Mouse (Mus musculus) hindbrain, embryonic 13.5 days (tissue): ENCODE data around the gene Traf3ip1. TPM values are rescaled to one million over a fixed set of nuclear protein-coding genes. Genes with fewer than 3 reads are reported as not detected.

Experiments used
- ATAC-seq: fragments of 200-750 bp; cut with Nextera tagmentation; 2 replicates; pipeline ENCODE4 v1.8.0; 2017; ENCODE audit warnings: moderate TSS enrichment; ENCODE audit not compliant: low FRiP score
- H3K27ac ChIP-seq: fragments of 300-500 bp; sonication (generic); 2 replicates; pipeline ENCODE4 v1.5.1; 2015; ENCODE audit warnings: inconsistent platforms, mild to moderate bottlenecking, moderate library complexity
- H3K27me3 ChIP-seq: fragments of 300-500 bp; sonication (generic); 2 replicates; pipeline ENCODE4 v1.6.1; 2015; ENCODE audit warnings: mild to moderate bottlenecking, inconsistent platforms
- H3K36me3 ChIP-seq: fragments of 300-500 bp; sonication (generic); 2 replicates; pipeline ENCODE4 v1.6.1; 2015; ENCODE audit warnings: mild to moderate bottlenecking, inconsistent platforms
- H3K4me1 ChIP-seq: fragments of 300-500 bp; sonication (generic); replicated peaks from 2 replicates; pipeline ENCODE4 v1.6.1; 2015; ENCODE audit warnings: inconsistent platforms
- H3K4me2 ChIP-seq: fragments of 300-500 bp; sonication (generic); 2 replicates; pipeline ENCODE4 v1.6.1; 2015; ENCODE audit warnings: inconsistent platforms, mild to moderate bottlenecking, moderate library complexity
- H3K4me3 ChIP-seq: fragments of 300-500 bp; sonication (generic); 2 replicates; pipeline ENCODE4 v1.5.1; 2015; ENCODE audit warnings: mild to moderate bottlenecking, inconsistent platforms
- H3K9ac ChIP-seq: fragments of 300-500 bp; sonication (generic); 2 replicates; pipeline ENCODE4 v1.6.1; 2015; ENCODE audit warnings: mild to moderate bottlenecking, inconsistent platforms
- H3K9me3 ChIP-seq: fragments of 300-500 bp; sonication (generic); 2 replicates; pipeline ENCODE4 v1.6.1; 2016; ENCODE audit warnings: inconsistent platforms
- WGBS: fragments of 180-500 bp; shearing (Covaris S2); methylation state at CpG from one replicate; pipeline ENCODE4 v1.1.7; 2015; 5-methylcytosine and 5-hydroxymethylcytosine counted together
- polyA plus RNA-seq: library from polyadenylated mRNA; unstranded; fragments of >200 nt; fragmentation: Nextera tagmentation; extraction: Ambion mirVana; gene quantifications from 2 replicates; pipeline ENCODE4 v1.2.1, GENCODE M21; 2015

Traf3ip1 gene
- polyA plus RNA-seq, 1 experiment from 2014 or later = 10.6 TPM

DNA sequence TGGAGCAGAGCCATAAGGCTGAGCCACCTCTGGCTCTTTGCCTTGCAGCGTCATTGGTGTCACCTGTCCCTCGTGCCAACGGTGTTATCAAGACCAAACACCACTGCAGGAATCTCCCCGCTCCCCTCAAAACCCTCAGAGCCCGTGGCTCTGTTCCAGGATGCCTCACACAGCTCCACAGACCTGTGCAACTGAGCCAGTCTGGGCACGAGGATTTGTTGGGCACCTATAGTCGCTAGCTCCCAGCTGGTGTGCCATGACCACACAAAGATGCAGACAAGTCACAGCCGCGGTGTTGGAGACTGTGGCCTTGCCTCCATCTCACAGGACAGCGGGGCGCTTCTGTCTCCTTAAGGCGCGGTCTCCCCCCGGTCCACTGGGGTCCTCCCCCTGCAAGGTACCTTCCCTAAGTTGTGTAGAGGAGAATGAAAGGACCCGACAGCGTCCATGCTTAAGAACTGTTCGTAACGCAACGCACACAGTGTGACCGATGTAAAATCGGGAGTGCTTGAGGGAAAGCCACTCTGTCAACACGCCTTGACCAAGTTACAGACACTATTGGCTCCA lies 45.3 kb downstream of the Traf3ip1 start:
- Histone ChIP-seq H3K4me1 (peaks cover 23% of the 10 kb centered on the region), H3K9me3 (no peaks in the 10 kb centered on the region), H3K4me2 (peak overlapping the region; percentile 94), H3K4me3 (peak overlapping the region; percentile 95), H3K27me3 (peaks cover 40% of the 10 kb centered on the region), H3K36me3 (peaks cover 8% of the 10 kb centered on the region), H3K9ac (peak overlapping the region; percentile 93), H3K27ac (peak overlapping the region; percentile 76; the same call in 1 of the 2 replicates)
- WGBS = 4% methylated on average over 22 of the region's 22 CpGs
- ATAC-seq = peak; percentile 74

DNA sequence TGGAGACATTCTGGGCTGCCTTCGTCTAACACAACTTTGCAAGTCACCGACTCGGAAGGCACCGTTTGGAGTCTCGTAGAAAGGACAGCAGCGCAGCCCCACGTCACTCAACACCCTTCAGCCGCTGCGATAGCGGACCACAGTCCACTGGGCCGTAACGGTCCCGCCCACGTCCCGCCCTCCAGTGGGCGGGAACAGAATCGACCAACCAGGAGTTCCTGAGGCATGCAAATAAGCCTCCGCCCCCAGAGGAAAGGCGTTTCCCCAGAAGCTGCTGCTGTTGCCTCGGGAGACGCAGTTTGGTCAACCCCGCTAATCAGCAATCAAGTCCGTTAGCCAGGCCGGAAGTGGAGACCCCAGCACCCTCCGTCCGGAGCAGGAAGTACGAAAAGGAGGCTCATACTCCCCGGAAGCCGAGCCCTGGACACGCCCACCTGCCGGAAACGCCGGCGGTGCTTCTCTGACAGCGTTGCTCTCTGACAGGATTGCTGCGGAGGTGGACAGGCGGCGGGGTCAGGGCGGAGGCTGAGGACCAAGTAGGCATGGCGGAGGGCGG lies 45.9 kb downstream of the Traf3ip1 start, which contains the start of gene Asb1:
TSS of gene Asb1 (plus strand) at position 274 of the 556 bp plus-strand sequence.
- Histone ChIP-seq H3K4me2 (peak within 1 kb of the TSS; percentile 94), H3K36me3 (peaks cover 14% of the 10 kb centered on the region), H3K9ac (peak within 1 kb of the TSS; percentile 93), H3K27me3 (peaks cover 40% of the 10 kb centered on the region), H3K4me3 (peak within 1 kb of the TSS; percentile 95), H3K27ac (peak within 1 kb of the TSS; percentile 76), H3K9me3 (no peaks in the 10 kb centered on the region), H3K4me1 (peaks cover 23% of the 10 kb centered on the region)
- peak; percentile 99 for ATAC-seq
- WGBS = 0% methylated on average over 41 of the region's 41 CpGs

DNA sequence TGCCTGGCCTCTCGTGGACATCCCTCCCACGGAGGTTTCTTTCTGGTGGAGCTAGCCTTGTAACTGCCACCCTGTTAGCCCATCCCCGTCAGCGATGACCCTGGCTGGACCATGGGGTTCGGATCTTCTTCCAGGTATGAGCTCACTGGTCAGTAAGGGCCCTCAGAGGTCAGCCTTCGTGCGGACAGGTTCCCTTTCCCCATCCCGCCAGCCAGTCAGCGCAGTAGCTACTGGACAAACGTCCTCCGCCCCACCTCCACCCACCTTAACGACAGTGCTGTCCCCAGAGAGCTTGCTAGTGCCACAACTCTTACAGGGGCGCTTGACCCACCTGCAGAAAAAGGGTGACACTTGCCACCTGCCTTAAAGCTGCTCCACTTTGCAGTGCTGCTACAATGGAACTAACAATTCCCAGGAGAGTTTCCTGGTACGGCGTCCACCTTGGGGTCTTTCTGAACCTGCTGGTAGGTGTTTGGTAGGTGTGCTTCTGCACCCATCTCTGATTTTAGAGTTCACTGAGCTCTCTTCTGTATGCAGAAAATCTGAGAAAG lies 46.7 kb downstream of the Traf3ip1 start:
- peaks cover 36% of the 10 kb centered on the region for H3K27me3 ChIP-seq
- peaks cover 23% of the 10 kb centered on the region for H3K4me1 ChIP-seq
- H3K27ac ChIP-seq = peak overlapping the region; percentile 76; the same call in 1 of the 2 replicates
- peaks cover 19% of the 10 kb centered on the region for H3K36me3 ChIP-seq
- no peaks in the 10 kb centered on the region for H3K9me3 ChIP-seq
- H3K4me3 ChIP-seq = peak overlapping the region; percentile 95
- peak overlapping the region; percentile 94 for H3K4me2 ChIP-seq
- 14% methylated on average over 15 of the region's 15 CpGs for WGBS
- no peak; the same call in 1 of the 2 replicates for ATAC-seq
- H3K9ac ChIP-seq = peak overlapping the region; percentile 93

DNA sequence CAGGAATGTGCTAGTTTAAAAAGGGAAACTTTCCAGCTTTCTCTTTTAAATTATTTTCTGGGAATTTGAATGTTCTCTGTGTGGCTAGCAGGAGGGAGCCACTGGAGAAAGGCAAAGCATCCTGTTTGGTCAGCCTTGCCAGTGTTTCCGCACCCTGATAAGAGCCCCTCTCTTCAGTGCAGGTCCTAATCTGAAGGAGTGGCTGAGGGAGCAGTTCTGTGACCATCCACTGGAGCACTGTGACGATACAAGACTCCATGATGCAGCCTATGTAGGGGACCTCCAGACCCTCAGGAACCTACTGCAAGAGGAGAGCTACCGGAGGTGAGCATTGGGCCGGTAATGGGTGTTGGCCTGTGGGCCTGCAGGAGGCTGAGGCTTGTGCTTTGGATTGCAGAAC lies 49.5 kb downstream of the Traf3ip1 start:
- Histone ChIP-seq H3K4me2 (no peak overlapping the region), H3K9me3 (no peaks in the 10 kb centered on the region), H3K4me1 (peaks cover 36% of the 10 kb centered on the region), H3K27ac (no peak overlapping the region), H3K36me3 (peaks cover 44% of the 10 kb centered on the region), H3K27me3 (peaks cover 10% of the 10 kb centered on the region), H3K4me3 (no peak overlapping the region), H3K9ac (no peak overlapping the region)
- ATAC-seq = no peak
- WGBS = 93% methylated on average over 4 of the region's 4 CpGs

DNA sequence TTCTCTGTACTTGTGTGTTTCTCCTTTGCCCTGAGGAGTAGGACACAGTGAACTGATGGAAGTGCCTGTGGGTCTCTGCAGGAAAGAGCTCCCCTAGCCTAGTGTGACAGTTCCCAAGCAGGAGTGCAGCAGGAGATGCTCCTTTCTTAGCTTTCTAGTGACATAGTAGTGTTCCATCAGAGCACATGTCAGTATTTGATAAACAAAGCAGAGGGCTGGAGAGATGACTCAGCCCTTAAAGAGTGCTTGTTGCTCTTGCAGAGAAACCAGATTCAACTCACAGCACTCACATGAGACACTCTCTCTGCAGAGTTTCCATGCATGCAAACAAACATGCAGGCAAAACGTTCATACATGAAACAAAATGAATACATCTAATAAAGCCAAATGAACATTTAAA lies 50.8 kb downstream of the Traf3ip1 start:
- ATAC-seq = no peak
- Histone ChIP-seq H3K9ac (no peak overlapping the region), H3K9me3 (no peaks in the 10 kb centered on the region), H3K27ac (no peak overlapping the region), H3K4me3 (no peak overlapping the region), H3K36me3 (peaks cover 47% of the 10 kb centered on the region), H3K27me3 (no peaks in the 10 kb centered on the region), H3K4me1 (peaks cover 30% of the 10 kb centered on the region), H3K4me2 (no peak overlapping the region)
- 88% methylated on average over 1 of the region's 1 CpGs for WGBS

DNA sequence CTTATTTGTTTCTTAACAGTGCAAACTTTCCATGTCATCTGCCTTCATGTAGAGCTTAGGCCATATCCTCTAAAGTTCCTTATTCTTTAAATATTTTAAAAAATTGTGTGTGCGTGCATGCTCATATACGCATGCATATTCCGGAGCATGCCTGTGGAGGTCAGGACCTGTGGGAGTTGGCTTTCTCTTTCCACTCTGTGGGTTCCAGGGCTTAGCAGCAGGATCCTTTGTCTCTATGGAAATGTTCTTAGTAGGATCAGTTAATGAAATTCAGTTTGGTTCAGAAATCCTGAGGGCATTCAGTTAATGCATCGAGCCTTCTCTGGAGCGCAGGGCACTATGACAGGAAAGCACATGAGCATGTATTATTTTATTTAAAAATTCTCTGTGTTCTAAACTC lies 53.1 kb downstream of the Traf3ip1 start:
- Histone ChIP-seq H3K36me3 (peaks cover 54% of the 10 kb centered on the region), H3K9me3 (no peaks in the 10 kb centered on the region), H3K4me3 (no peak overlapping the region), H3K27me3 (no peaks in the 10 kb centered on the region), H3K4me2 (no peak overlapping the region), H3K27ac (no peak overlapping the region), H3K4me1 (peaks cover 14% of the 10 kb centered on the region), H3K9ac (no peak overlapping the region)
- ATAC-seq = no peak
- 35% methylated on average over 5 of the region's 5 CpGs for WGBS

DNA sequence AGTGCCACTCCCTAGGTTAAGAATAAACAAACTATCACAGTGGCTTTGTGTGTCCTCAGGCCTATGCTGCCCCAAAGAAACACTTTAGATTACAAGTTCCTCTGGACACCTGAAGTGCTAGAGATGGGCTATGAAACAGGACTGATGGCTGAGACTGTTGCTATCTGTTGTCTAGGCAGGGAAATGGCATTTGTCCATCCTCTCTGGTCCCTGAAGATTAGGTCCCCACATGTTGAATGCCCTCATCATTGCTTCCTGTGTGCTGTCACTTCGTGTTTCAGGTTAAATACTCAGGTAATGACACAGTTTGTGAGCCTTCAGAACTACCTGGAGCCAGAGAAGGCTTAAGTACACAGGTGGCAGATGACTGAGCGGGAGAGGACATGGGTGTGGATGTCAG lies 54.6 kb downstream of the Traf3ip1 start:
- no peak overlapping the region for H3K9ac ChIP-seq
- 78% methylated on average over 2 of the region's 2 CpGs for WGBS
- no peak overlapping the region for H3K27ac ChIP-seq
- no peak overlapping the region for H3K4me2 ChIP-seq
- no peaks in the 10 kb centered on the region for H3K27me3 ChIP-seq
- H3K4me1 ChIP-seq = peaks cover 14% of the 10 kb centered on the region
- peaks cover 66% of the 10 kb centered on the region for H3K36me3 ChIP-seq
- ATAC-seq = no peak
- no peak overlapping the region for H3K4me3 ChIP-seq
- H3K9me3 ChIP-seq = no peaks in the 10 kb centered on the region

DNA sequence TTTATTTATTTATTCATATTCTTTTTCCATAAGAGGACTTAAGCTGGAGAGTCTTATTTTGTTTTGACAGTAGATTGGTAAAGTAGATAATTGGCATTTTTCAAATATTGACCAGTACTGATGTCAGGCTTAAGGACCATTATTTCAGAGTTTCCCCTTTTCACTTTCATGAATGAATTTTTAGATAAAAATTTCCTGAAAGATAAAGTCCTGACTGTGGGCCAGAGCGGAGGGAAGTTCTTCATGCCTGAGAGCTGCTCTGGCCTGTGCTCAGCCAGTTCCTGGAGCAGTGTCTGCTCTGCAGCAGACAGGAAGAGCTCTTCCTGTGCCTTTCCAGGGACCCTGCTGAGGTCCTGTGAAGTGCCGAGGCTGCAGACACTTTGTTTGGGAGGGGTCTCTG lies 62.7 kb downstream of the Traf3ip1 start:
- no peaks in the 10 kb centered on the region for H3K27me3 ChIP-seq
- H3K9me3 ChIP-seq = no peaks in the 10 kb centered on the region
- no peak overlapping the region for H3K9ac ChIP-seq
- no peak overlapping the region for H3K27ac ChIP-seq
- H3K4me3 ChIP-seq = no peak overlapping the region
- ATAC-seq = no peak
- H3K36me3 ChIP-seq = peaks cover 61% of the 10 kb centered on the region
- H3K4me2 ChIP-seq = no peak overlapping the region
- no peaks in the 10 kb centered on the region for H3K4me1 ChIP-seq
- 70% methylated on average over 2 of the region's 2 CpGs for WGBS

DNA sequence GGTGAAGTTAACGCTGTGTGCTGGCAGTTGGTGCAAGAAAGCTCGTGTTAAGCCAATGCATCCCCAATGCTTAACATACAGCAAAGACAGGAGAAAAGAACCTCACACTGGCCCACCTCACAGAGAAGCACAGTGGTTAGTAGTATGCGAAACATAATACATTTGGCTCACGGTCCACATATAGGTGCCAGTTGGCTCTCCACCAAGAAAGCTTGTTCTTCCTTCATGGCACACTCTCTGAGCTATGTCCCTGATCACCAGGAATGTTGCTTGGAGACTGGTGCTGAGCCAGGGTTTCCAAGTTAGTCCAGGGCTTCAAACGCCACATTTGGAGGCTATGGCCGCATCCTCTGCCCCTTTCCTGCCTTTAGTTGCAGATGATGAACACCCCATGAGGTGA lies 66.8 kb downstream of the Traf3ip1 start:
- Histone ChIP-seq H3K9me3 (no peaks in the 10 kb centered on the region), H3K27ac (no peak overlapping the region)
- 94% methylated on average over 6 of the region's 6 CpGs for WGBS

DNA sequence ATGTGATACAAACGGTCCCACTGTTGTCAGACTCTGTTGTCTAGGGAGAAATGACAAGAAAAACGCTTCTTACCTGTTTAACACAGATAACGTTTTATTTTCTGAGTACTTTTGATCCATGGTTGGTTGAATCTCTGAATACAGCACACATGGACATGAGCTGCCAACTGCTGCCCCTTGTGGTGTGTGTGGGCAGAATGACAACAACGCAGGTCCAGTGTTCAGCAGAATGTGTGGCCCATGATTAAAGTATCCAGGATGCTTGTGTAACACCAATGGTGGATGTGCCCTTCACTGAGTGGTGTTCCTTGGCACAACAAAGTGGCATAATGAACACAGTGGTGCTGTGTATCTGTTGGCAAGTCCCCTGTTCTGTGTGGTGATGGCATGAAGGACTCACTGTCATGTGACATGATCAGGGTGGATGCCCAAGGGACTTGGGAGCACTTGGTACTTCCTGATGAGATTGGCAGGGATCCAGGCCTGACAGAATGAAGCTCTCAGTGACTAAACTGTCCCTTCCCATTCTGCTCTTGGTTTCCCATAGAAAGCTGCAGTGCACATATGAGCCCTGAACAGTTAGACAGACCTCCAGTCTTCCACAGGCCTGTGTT lies 68.6 kb downstream of the Traf3ip1 start:
- 90% methylated on average over 4 of the region's 4 CpGs for WGBS
- Histone ChIP-seq H3K36me3 (peaks cover 8% of the 10 kb centered on the region; the same call in 1 of the 2 replicates), H3K4me3 (no peak overlapping the region), H3K4me1 (no peaks in the 10 kb centered on the region), H3K9ac (no peak overlapping the region), H3K9me3 (no peaks in the 10 kb centered on the region), H3K4me2 (no peak overlapping the region), H3K27ac (no peak overlapping the region), H3K27me3 (no peaks in the 10 kb centered on the region)
- ATAC-seq = no peak

More for the DNA sequence above, 66.8 kb downstream of the Traf3ip1 start:
- H3K4me1 ChIP-seq = no peaks in the 10 kb centered on the region
- no peaks in the 10 kb centered on the region for H3K27me3 ChIP-seq
- no peak overlapping the region for H3K4me2 ChIP-seq
- ATAC-seq = no peak
- peaks cover 22% of the 10 kb centered on the region for H3K36me3 ChIP-seq
- H3K9ac ChIP-seq = no peak overlapping the region
- H3K4me3 ChIP-seq = no peak overlapping the region

DNA sequence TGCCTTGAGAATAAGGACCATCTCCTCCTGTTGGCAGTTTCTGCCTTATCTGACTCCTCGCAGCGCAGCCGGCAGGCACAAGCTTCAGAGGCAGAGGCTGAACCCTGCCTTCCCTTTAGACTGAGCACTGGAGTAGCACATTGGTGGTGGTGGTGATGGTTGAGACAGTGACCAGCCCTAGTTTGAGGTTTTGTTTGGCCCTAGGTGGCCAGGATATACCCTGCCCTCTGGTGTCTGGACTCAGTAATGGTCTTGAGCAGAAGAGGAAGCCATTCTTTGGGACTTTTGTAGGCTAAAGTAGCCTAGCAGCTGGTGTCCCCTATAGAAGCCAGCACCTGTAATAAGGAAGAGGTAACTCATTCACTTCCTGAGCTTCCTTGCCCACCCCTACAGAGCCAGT lies 69.6 kb downstream of the Traf3ip1 start:
- no peaks in the 10 kb centered on the region for H3K4me1 ChIP-seq
- H3K9ac ChIP-seq = no peak overlapping the region
- peaks cover 2% of the 10 kb centered on the region; the same call in 1 of the 2 replicates for H3K36me3 ChIP-seq
- WGBS = 79% methylated on average over 3 of the region's 3 CpGs
- no peak overlapping the region for H3K27ac ChIP-seq
- ATAC-seq = no peak
- no peak overlapping the region for H3K4me2 ChIP-seq
- no peak overlapping the region for H3K4me3 ChIP-seq
- no peaks in the 10 kb centered on the region for H3K27me3 ChIP-seq
- no peaks in the 10 kb centered on the region for H3K9me3 ChIP-seq

DNA sequence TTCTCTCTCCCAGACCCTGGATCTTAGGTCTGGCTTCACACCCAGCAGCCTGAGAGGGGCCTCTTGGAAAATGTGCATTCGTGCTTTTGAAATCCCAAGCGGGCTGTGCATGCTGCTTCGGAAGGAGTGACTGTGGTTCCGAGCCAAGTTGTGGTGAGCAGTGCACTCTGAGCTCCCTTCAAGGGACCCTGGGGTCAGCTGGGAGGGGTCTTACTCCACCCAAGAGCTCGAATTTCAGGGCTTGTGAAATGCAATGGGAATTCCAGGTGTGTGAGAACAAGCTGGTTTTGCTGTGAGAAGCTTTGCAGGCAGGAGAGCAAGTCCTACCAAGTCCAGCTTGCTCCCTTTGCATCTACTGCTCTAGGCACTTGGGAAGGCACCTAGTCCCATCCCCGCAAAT lies 70.2 kb downstream of the Traf3ip1 start:
- ATAC-seq = no peak
- Histone ChIP-seq H3K36me3 (peaks cover 2% of the 10 kb centered on the region; the same call in 1 of the 2 replicates), H3K9ac (no peak overlapping the region), H3K4me3 (no peak overlapping the region), H3K4me2 (no peak overlapping the region), H3K27ac (no peak overlapping the region), H3K27me3 (no peaks in the 10 kb centered on the region), H3K9me3 (no peaks in the 10 kb centered on the region), H3K4me1 (no peaks in the 10 kb centered on the region)
- 73% methylated on average over 6 of the region's 6 CpGs for WGBS
